In the genomic region with DNA sequence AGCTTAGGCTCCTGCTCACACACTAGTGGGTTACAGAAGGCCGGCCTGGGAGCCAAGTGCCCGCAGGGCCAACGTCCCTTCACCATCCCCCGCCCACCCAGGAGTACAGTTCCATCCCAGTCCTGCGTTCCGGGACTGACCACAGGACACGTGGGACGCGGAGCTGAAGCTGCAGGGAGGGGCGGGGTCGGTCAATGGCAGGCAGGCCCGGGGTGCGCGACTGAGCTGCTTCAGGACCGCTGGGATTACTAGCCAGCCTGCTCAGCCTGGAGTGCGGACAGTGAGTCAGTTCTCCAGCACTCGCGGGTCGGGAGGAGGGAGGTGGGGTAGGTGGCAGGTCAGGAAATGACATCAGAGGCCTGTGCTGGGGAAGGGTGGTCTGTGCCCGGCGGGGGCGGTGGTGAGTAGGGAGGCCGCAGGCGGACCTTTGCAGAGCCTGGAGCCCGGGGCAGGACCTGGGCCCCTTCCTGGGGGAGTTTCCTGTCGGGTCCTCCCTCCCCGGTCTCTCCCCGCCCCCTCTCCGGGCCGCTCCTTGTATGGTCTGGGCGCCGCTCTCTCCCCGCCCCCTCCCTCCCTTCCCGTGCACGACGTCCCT, we compare ENCODE assay signal across 8 mouse cellular contexts. TPM values are rescaled to one million over a fixed set of nuclear protein-coding genes. Genes with fewer than 3 reads are reported as not detected.
A peak's percentile ranks its signal among the peaks of the same experiment; 100 is the strongest.
DNase-seq lines count a peak whose midpoint lies in the region; ATAC-seq and TF ChIP-seq lines count a peak whose summit lies in the region.

A gene (plus strand): TSS at position 205 of the 595 bp plus-strand sequence.

- intact Hi-C loops in heart, postnatal 14 days (cut with DNase I), result loop anchor here (2.0 kb wide), 4 partner anchors 25 to 233 kb away; a partner anchor contains a TSS

- peaks cover 57% of the 10 kb centered on the region for H3K27me3 ChIP-seq in E14TG2a.4 (ENCODE audit: insufficient read depth, low read length)
- no peaks in the 10 kb centered on the region for H3K27me3 ChIP-seq in forebrain, embryonic 14.5 days (replicated peaks; ENCODE audit: control insufficient read depth, insufficient read depth, low read length)
- no peaks in the 10 kb centered on the region for H3K27me3 ChIP-seq in neural tube, embryonic 15.5 days (replicated peaks)

- H3K4me1 ChIP-seq in E14TG2a.4 (replicated peaks; ENCODE audit: low read depth, low read length), result peaks cover 30% of the 10 kb centered on the region
- peaks cover 20% of the 10 kb centered on the region for H3K4me1 ChIP-seq in forebrain, embryonic 14.5 days (ENCODE audit: control insufficient read depth, insufficient read depth, low read length)
- H3K4me1 ChIP-seq in neural tube, embryonic 15.5 days, result peaks cover 49% of the 10 kb centered on the region

- peak within 1 kb of the TSS; percentile 85 for H3K4me3 ChIP-seq in E14TG2a.4 (replicated peaks; ENCODE audit: low read length)
- peak within 1 kb of the TSS; percentile 83 for H3K4me3 ChIP-seq in forebrain, embryonic 14.5 days (ENCODE audit: low read depth, low read length)
- peak within 1 kb of the TSS; percentile 61 for H3K4me3 ChIP-seq in neural tube, embryonic 15.5 days (replicated peaks)

- TF ChIP-seq CTCF in E14TG2a.4 (conservative IDR thresholded peaks at IDR 0.05; ENCODE audit: low read length), result no peak

- DNase-seq in forebrain, embryonic 14.5 days (ENCODE audit: low spot score), result peak; percentile 84
- peak; percentile 92 to 94 for DNase-seq in heart, postnatal 14 days
- peak; percentile 86 for DNase-seq in layer of hippocampus, adult 11-12 months (ENCODE audit: low spot score)
- DNase-seq in lung, adult 18-20 months, result peak; percentile 96 to 97
- DNase-seq in testis, postnatal 14 days (ENCODE audit: low spot score), result peak; percentile 92

- ATAC-seq in cerebellum, adult (ENCODE audit: insufficient number of reproducible peaks, low FRiP score, low TSS enrichment), result peak; percentile 82
- ATAC-seq in forebrain, embryonic 14.5 days, result peak; percentile 89
- ATAC-seq in neural tube, embryonic 15.5 days (ENCODE audit: low FRiP score), result peak; percentile 93

- WGBS in forebrain, embryonic 14.5 days, result under 1% methylated on average over 22 of the region's 36 CpGs
- whole genome bisulfite sequencing in neural tube, embryonic 15.5 days, result 0% methylated on average over 29 of the region's 36 CpGs

- H3K4me2 ChIP-seq in forebrain, embryonic 14.5 days (ENCODE audit: low read length), result peak within 1 kb of the TSS; percentile 89
- peak within 1 kb of the TSS; percentile 77 for H3K4me2 ChIP-seq in neural tube, embryonic 15.5 days

- H3K9me3 ChIP-seq in E14TG2a.4 (ENCODE audit: low read length), result no peaks in the 10 kb centered on the region
- no peaks in the 10 kb centered on the region for H3K9me3 ChIP-seq in forebrain, embryonic 14.5 days (replicated peaks; ENCODE audit: control insufficient read depth, low read length)
- no peaks in the 10 kb centered on the region for H3K9me3 ChIP-seq in neural tube, embryonic 15.5 days (replicated peaks)

- no peaks in the 10 kb centered on the region; the same call in 1 of the 2 replicates for H3K36me3 ChIP-seq in E14TG2a.4 (ENCODE audit: insufficient read depth, low read length)
- H3K36me3 ChIP-seq in forebrain, embryonic 14.5 days (ENCODE audit: control insufficient read depth, insufficient read depth, low read length), result peaks cover 5% of the 10 kb centered on the region; the same call in 1 of the 2 replicates
- H3K36me3 ChIP-seq in neural tube, embryonic 15.5 days, result peaks cover 10% of the 10 kb centered on the region; the same call in 1 of the 2 replicates

- peak within 1 kb of the TSS; percentile 87 for H3K27ac ChIP-seq in forebrain, embryonic 14.5 days (ENCODE audit: low read depth, low read length)
- peak within 1 kb of the TSS; percentile 88 for H3K27ac ChIP-seq in neural tube, embryonic 15.5 days (replicated peaks)

- peak within 1 kb of the TSS; percentile 85 for H3K9ac ChIP-seq in forebrain, embryonic 14.5 days (ENCODE audit: low read length)
- H3K9ac ChIP-seq in neural tube, embryonic 15.5 days (replicated peaks), result peak within 1 kb of the TSS; percentile 86

RNA-seq across cellular contexts. Expression of the gene that starts here (rescaled TPM):
- 34.8 and 41.0 TPM in 2 replicates for polyA plus RNA-seq in forebrain, embryonic 14.5 days (2014; fragmentation: Nextera tagmentation; extraction: Ambion mirVana)
- 10 to 100 TPM; 78.9 to 88.6 TPM for total RNA-seq in heart, postnatal 14 days (2021)
- polyA plus RNA-seq in neural tube, embryonic 15.5 days (2015; fragmentation: Nextera tagmentation; extraction: Ambion mirVana), result 60.0 and 72.5 TPM in 2 replicates

Comparison
In these comparisons a context has a peak if more than half of its experiments do, and no peak if none do; other contexts are left out.
1. Peak in every context shown above with its lines: DNase-seq, ATAC-seq, H3K4me3 ChIP-seq and H3K27ac ChIP-seq.